Mouse (Mus musculus): ENCODE measurements at regions not wholly inside any gene's neighbourhood (a gene's known extent, or its start where the extent isn't known, plus 50 kb on each side); places are given as distances from the start of the nearest gene placed in this dataset.

DNA sequence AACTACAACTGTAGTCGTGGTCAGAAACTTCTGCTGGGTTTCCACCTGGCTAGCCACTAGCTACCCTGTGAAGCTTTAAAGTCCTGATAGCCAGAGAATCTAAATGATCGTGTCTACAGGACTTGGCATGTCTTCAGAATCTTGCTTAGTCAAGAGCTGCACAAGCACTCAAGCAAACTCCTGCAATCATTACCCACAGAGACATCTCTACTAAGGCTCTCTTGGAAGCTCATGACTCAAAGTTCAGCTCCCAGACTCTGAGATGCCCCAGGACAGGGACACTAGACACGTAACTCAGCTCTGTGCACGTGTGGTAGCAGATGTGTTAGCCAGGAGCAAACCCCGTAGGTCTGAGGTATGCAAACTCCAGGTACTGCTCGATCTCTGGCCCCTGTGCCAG lies 242.2 kb downstream of the Rybp start:
- no peak for DNase-seq (ENCODE audit: low spot score in 2 of 2)

DNA sequence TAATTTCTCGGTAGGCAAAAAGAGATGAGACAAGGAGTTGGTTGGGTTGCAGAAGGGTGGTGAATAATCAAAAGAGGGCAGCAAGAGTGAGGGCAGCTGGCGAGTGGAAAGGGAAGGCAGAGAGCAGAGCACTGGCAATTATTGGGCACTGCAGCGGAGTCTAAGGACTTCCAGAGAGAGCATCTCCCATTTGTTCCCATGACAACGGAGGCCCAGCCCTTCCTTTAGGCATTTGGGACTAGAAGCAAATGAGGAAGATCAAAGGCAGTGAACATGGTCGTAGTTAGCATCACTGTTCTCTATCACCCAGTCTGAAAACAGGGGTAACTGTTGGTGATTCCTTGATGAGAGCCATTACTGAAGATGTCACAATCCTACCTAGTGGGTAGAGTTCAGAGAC lies 246.1 kb downstream of the Rybp start:
- DNase-seq (ENCODE audit: low spot score in 2 of 2), result no peak

DNA sequence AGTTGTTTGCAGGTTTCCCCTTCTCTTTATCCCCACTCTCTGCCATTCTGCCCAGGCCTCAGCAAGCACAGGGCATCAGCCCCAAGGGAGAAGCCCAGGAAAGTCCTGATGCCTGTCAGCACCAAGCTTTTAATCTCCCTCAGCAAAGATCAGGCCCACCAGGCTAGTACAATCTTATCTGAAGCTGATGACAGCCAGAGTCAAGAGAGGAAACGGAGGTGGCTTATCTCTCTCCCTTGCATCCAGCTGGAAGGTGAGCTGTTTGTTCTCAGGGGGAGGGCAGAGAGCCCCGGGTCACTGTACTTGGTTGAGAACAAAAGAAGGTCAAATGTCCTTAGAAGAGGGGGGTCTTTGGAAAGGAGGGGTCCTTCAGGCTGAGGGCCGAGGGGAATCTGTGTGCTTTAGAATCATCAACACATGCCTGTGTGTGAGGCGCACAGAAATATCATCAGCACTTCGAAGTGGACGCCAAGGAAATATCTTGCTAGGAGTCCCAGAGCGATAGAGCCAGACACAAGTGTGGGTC lies 246.8 kb downstream of the Rybp start:
- no peak for DNase-seq (ENCODE audit: low spot score in 2 of 2)

DNA sequence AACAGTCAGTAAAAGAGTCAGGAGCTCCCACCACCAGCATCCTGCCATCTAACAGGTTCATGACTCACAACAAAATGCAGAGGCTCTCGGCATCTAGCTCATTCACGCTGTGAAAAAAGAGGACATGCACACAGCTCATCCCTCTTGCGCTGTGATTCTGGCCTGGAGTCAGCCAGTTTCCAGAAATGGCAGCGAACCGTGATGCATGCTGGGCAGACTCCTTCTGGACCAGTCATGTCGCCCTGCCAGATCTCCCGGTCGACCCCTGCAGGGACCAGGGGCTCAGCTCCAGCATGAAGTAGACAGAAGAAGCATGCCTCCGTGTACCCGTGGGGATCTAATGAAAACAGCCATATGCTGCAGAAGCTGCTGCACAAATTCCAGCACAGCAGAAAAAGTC lies 254.6 kb downstream of the Rybp start:
- no peak for DNase-seq (ENCODE audit: low spot score in 2 of 2)

DNA sequence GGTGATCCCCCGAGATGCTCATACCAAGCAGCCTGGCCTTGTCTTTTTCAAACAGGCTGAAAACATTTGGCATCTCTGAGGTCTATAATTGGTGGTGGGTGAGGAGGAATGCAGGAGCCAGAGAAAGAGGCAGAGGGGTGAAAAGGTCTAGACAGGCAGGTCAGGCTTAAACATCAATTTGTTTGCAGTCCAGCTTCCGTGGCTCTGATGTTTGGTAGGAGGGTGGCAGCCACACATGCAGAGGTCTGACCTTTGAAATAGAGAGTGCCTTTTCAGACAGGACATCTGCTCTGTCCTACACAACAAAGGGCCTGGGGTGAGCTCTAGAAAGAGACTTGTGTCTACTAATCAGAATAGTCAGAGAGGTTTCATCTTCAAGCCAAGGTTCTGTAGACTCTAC lies 256.8 kb downstream of the Rybp start:
- no peak for DNase-seq (ENCODE audit: low spot score in 2 of 2)

DNA sequence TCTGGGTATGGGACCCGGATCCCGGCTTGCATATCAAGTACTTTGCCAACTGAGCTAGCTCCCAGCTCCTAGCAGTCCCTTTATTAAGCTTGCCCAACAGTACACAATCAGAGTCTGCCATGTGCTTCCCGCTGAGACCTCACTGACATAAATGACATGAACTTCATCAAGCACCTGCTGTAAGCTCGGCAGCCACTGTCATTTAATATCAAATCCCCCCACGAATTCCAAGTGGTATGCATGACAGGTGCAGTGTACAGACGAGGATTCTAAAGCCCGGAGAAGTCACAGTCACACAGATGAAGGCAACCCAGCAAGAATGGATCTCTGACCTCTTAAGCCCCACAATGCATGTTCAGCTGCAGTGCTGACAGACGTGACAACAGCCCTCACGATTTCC lies 257.3 kb downstream of the Rybp start:
- no peak for DNase-seq (ENCODE audit: low spot score in 2 of 2)

DNA sequence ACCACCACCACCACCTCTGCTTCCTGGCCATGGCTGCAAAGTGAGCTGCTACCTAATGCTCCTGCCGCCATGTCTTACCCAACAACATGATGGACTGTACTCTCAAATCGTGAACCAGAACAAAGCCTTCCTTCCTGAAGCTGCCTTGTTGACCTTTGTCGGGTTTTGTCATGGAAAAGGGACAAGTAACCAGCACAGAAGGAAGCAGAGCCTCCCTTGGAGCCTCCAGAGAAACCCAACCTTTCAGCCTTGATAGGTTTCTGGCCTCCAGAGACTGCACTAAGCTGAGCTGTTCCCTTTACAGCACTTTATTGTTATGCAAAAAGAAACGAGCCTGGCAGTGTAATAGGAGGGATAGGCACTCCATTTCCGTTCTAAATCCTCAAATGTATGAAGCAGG lies 259.8 kb downstream of the Rybp start:
- no peak for DNase-seq (ENCODE audit: low spot score in 2 of 2)

DNA sequence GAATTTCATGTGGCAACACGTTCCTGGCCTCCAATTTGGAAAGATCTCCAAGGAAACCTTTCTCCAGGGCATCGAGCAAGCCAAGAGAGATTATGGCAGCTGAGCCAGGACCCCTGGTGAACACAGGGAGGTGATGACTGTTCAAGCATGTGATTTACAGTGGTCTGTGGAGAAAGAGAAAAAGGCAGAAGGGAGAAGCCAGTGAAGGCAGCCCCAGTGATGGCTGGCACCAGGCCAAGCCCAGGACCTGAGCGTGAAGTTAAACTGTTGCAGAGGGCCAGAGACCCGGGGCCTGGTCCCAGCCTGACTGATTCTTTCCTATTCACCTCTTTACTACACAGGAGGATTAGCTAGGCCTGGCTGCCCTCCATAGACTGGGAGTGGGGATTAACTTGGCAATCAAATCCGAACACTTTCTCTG lies 261.7 kb downstream of the Rybp start:
- no peak for DNase-seq (ENCODE audit: low spot score in 2 of 2)

DNA sequence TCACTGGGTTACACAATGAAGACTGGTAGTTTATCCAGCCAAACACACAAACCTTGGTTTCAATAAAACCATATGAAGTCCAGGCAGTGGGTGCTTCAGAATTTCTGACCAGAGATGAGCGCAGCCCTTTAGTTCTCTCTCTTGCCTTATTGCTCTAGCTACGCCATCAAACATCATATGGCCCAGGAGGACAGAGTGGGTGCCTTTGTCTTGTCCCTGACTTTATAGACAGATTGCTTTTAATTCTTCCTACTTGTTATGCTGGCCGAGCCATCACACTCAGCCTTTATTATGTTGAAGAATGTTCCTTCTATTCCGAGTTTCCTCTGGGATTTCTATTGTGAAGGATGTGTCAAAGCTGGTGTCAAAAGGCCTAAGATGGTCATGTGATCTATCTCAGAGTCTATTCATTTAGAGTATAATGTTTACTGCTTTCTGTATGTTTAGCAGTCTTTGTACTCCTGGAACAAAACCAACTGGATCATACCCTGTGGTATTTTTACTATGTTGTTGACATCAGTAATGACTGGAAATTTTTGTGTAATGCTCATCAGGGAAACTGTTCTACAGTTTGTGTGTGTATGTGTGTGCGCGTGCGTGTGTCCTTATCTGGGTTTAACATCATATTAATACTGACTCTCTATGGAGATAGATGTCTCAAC lies 263.7 kb downstream of the Rybp start:
- DNase-seq (ENCODE audit: low spot score in 2 of 2), result no peak

DNA sequence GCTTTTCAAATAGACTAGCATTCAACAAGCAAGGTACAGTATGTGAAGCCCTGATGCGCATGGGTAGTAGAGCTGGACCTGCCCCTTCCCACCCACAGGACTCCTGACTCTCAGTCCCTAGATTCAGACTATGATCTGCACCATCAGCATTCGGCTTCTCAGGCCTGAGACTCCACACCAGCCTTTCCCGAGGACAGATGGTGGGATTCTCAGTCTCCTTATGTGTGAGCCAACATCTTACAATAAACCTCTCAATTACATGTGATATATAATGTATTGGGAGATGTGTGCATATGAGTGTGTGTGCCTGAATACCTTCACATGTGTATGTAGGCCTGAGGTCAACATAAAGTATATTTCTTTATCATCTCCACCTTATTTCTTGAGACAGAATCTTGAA lies 268.3 kb downstream of the Rybp start:
- no peak for DNase-seq (ENCODE audit: low spot score in 2 of 2)

DNA sequence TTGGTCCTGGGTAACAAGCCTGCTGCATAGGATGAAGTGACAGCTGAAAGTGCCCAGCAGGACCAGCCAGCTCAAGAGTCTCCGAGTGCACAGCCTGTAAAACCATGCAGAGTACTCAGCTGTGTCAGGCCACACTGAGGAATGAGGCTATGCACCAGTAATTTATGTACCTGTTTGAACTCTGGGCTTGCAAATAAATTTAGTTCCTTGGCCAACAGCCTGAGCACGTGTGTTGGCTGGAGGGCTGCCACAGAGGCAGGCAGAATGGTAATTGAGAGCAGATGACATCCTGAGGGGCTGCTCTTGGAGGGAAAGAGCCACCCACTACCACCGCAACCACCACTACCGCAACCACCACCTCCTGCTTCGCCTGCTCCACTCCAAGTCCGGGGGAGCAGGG lies 273.3 kb downstream of the Rybp start:
- peak in 1 of 2 experiments; percentile 22 for DNase-seq (ENCODE audit: low spot score in 2 of 2)

DNA sequence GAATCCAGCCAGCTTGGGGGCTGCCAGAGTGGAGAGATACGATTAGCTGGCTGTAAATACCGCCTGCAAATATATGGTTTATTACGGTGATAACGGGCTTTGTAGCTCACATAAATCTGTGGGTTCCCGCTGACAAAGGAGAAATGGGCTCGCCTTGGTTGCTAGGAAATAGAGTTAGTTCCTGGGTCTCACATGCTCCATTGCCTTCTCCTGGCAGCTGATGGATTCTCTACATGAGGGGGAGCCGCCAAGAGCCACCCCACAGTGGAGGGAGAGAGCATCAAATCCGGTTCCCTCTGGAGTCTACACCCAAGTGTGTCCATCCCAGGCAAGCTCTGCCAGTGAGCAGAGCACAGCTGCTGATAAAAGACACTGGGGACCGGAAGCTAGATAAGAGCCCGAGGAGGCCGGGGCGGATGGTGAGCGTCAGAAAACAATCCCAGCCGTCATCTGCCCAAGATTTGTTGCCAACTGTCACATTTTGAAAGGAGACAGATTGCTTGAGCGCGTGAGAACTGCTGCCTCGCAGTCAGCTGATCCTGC lies 275.7 kb downstream of the Rybp start:
- peak; percentile 18 to 22 for DNase-seq (ENCODE audit: low spot score in 2 of 2)

DNA sequence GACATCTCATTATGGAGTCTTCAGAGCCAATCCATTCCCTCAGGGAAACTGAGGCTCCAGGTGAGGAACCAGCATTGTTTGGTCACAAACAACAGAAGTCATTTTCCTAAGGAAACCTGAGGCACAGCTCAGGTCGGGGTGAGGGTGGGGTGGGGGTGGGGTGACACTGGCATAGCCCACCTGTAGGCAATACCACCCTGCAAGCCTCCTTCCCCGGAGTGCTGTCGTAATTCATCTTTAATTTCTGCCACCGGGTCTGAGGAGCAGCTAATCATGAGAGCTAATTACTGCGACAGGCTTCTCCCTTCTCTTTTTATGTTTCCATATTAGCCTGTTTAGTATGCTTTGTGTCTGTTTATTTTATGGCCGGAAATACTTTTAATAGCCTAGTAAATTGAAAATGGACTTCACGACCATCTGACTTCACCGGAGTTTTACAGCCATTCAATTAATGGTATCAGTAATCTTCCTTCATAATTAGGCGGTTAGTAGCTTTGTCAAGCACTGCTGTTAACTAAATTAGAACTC lies 276.3 kb downstream of the Rybp start:
- DNase-seq (ENCODE audit: low spot score in 2 of 2), result no peak

DNA sequence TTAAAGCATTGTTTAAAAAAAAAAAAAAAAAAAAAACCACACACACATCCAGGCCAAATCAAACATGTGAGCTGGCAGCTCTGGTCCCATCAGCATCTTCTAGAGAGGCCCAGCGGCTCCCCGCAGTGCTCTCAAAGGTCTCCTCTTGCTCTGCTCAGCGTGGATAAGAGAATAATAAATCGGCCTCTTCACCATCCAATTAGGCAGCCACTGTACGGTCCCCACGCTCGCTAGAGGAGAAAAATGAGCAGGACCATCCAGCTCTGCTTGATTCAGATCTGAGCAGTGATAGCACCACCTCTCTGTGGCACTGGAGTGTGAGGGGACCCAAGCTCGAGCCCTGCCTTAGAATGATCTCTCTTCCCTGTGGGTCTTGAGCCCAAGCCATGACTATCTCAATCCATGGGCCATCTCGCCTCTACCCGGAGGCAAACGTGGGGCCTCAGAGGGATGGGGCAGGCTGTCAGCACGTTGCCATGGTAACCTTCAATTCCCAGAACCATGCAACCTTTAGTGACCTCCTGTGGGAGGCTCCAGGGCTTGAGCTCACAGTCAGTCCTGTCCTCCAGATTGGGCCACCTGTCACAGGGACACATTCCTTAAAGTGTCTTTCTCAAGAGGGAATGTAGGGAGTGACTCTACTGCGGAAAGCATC lies 273.6 kb upstream of the Prok2 start:
- DNase-seq (ENCODE audit: low spot score in 2 of 2), result no peak

DNA sequence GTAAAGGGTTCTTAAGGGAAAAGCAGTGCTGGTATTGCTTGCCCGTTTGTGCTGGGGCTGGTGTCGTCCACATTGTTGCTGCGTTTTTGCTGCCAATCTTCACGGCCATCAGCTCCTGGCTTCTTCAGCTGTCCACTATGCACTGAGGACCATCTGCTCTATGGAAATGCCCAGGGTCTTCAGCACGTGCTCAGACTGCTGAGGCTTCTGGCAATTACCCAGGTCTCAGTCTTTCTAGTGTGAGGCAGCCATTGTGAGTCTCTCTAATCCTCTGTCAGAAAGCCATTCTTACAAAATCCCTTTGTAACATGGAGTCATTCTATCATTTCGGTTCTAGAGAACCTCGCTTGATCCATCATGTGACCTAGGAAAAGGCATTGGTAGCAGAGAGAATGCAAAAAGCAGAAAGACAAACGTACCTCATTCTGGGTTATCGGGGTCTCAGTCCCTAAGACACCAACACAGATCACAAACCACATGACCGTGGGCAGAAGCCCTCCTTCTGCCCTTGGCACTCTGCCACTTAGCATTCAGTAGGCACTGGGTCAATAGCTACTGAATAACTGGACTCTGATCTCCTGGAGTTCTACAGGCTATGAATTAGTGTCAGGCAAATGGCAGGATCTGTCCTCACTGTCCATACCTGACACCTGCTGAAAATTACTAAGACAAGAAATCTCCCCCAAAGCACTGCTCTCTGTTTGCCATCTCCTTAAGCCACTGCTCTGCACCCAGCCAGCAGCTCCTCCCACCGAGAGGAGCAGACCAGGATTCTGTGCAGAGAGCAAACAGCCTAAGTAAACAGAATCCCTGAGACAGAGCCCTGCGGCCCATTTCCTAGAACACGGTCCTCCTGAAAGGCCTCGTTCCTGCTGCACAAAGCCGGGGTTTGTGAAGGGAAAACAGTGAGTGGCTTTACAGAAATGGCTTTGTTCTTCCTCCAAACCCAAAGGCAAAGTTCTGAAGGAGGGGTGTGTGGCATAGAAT lies 270.1 kb upstream of the Prok2 start:
- no peak for DNase-seq (ENCODE audit: low spot score in 2 of 2)

DNA sequence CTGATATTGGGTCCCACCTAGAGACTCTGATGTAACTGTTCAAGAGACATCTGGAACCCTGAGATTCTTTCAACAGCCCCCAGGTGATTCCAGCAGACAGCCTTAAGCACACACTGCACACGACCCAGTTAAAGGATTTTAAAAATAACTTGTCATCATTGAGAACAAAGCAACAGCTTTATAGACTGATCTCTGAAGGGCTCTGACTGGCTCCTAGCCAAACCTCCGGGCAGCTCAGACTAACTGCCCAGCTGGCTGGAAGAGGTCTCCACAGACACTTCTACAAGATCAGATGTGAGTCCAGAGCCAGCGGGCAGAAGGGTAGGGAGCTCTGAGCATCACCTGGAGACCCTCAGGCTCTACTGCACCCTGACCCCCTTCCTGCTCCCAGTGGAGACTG lies 267.8 kb upstream of the Prok2 start:
- no peak for DNase-seq (ENCODE audit: low spot score in 2 of 2)

DNA sequence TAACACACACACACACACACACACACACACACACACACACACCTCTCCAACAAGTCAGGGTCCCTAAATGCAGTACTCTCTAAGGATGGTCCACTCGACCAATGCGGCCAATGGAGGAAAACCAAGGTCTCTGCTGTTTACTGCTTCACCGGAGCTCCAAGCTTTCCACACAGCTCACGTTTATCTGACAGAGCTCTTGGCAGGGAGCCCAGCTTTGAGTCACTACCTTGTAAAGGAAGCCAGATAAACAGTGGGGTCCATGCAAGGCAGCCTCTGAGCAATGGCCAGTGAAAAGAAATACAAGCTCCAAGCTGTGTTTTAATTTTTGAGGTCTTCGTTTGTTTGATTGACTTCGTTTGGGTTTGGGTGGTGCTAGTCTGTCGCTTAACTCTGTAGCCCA lies 264.9 kb upstream of the Prok2 start:
- DNase-seq (ENCODE audit: low spot score in 2 of 2), result peak; percentile 85 to 90

DNA sequence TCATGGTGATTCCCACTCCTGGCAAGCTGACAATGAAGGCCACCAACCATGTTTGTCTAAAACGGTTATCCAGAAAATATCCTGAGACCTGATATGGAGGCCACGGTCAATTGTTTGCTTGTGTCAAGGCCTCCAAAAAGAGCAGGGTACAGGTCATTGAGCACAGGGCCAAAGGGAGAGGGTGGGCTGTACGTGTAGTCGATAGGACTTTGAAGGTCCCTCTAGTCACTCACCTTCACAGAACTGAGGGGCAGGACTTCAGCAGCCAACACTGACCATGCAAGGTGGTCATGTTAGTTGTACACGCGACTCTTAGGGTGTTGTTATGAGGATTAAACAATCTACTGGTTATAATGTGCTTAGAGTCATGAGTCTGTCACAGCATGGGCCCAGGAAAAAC lies 264.4 kb upstream of the Prok2 start:
- DNase-seq (ENCODE audit: low spot score in 2 of 2), result no peak

DNA sequence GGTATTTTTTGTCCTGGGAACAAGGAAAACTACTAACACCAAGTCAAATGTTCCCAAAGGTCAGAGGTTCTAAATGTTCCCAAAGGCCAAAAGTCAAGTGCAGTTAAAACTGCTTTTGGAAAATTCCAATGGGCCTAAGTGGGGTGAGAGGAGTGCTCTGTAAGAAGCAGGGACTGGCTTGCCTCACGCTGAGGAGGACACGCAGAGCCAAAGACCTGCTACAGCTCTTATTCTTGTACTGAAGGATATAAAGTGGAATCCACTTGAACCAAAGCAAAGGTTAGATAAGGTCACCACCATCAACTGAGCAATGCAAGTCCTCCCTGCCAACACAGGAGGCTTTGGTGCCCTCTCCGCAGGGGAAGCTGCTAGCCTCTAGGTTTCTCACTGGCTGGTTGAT lies 260.3 kb upstream of the Prok2 start:
- DNase-seq (ENCODE audit: low spot score in 2 of 2), result no peak

DNA sequence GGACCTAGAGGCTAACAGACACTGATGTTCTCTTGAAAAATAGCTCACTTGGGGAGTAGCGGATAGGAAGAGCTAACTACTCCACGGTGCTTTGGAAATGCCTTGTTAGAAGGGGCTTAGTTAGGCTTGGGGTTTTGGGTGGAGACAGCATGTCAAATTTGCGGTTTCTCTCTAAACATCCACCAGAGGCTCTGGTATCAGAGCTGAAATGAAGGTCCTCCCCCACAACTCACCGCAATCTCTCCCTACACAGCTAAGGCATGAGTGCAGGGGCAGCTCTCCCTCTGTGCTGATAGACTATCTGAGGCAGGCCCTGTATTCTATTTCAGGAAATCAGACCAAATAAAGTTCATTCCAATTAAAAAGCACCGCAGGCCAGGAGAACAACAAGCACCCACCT lies 259.1 kb upstream of the Prok2 start:
- DNase-seq (ENCODE audit: low spot score in 2 of 2), result no peak

DNA sequence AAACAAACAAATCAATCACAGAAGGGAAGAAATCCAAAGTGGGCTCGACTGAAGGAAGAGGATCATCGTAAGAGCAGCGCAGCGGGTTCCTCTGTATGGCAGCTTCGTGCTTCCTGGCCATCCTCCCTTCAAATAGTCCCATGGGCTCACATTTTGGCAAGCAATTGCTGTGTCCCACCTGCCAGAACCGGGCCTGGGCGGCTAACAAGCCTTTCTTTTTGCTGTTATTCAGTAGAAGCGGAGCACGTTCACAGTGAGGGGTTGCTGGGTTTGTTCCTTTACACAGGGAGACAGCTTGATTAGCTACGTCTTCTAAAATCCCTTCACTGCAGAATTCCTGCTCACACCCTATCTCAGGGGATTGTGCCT lies 258.6 kb upstream of the Prok2 start:
- no peak for DNase-seq (ENCODE audit: low spot score in 2 of 2)

Measured in urinary bladder, postnatal 36 days (tissue).